Mouse (Mus musculus) MEL (cell line): ENCODE results near the gene Slc44a3. TPM values are rescaled to one million over a fixed set of nuclear protein-coding genes. Genes with fewer than 3 reads are reported as not detected.

Source experiments
- DNase-seq: peaks from one replicate; pipeline ENCODE4 v3.0.0; 2011; ENCODE audit warnings: low read depth, low spot score
- H3K27ac ChIP-seq: 2 replicates; pipeline ENCODE4 v1.5.1; 2012; ENCODE audit warnings: low read depth, mild to moderate bottlenecking, control low read depth, low read length, moderate library complexity; ENCODE audit not compliant: control insufficient read depth
- H3K27me3 ChIP-seq, 2 experiments: fragments of 150-350 bp in 1 of 2; sonication (generic) in 1 of 2; 2 replicates each; pipeline ENCODE4 v1.6.1; 2012; ENCODE audit warnings: low read length in 2 of 2, mild to moderate bottlenecking in 2 of 2, improper control_type of control experiment in 1 of 2, moderate library complexity in 1 of 2; ENCODE audit not compliant: insufficient read depth in 2 of 2, control insufficient read depth in 1 of 2
- H3K36me3 ChIP-seq, 2 experiments: 2 replicates each; pipeline ENCODE4 v1.6.1; 2012 to 2014; ENCODE audit warnings: low read length in 2 of 2, improper control_type of control experiment in 1 of 2, inconsistent platforms in 1 of 2, mild to moderate bottlenecking in 1 of 2; ENCODE audit not compliant: insufficient read depth in 2 of 2, control insufficient read depth in 1 of 2
- H3K4me1 ChIP-seq, 2 experiments: fragments of 150-350 bp in 1 of 2; sonication (generic) in 1 of 2; 2 replicates each; pipeline ENCODE4 v1.6.1; 2012; ENCODE audit warnings: low read length in 2 of 2, improper control_type of control experiment in 1 of 2, mild to moderate bottlenecking in 1 of 2; ENCODE audit not compliant: insufficient read depth in 2 of 2, control insufficient read depth in 1 of 2
- H3K4me3 ChIP-seq, 2 experiments: fragments of 150-350 bp in 1 of 2; sonication (generic) in 1 of 2; 2 replicates each; pipeline ENCODE4 v1.5.1; 2012; ENCODE audit warnings: low read depth in 2 of 2, low read length in 2 of 2, mild to moderate bottlenecking in 2 of 2, moderate library complexity in 2 of 2, control low read depth in 1 of 2, improper control_type of control experiment in 1 of 2; ENCODE audit not compliant: control insufficient read depth in 1 of 2, insufficient read depth in 1 of 2
- H3K79me2 ChIP-seq: 2 replicates; pipeline ENCODE4 v1.6.1; 2012; ENCODE audit warnings: mild to moderate bottlenecking, low read length, moderate library complexity; ENCODE audit not compliant: control insufficient read depth, poor library complexity, insufficient read depth
- H3K9ac ChIP-seq: 2 replicates; pipeline ENCODE4 v1.6.1; 2012; ENCODE audit warnings: low read depth, mild to moderate bottlenecking, control low read depth, low read length, moderate library complexity; ENCODE audit not compliant: control insufficient read depth, poor library complexity, severe bottlenecking
- H3K9me3 ChIP-seq: fragments of 150-350 bp; sonication (generic); replicated peaks from 2 replicates; pipeline ENCODE4 v1.6.1; 2012; ENCODE audit warnings: mild to moderate bottlenecking, low read length, improper control_type of control experiment, moderate library complexity; ENCODE audit not compliant: insufficient read depth
- BHLHE40 ChIP-seq: IDR thresholded peaks from 2 replicates; pipeline ENCODE4 v1.6.1; 2012; ENCODE audit warnings: low read depth, mild to moderate bottlenecking, inconsistent platforms, low read length, improper control_type of control experiment, borderline replicate concordance
- CHD1 ChIP-seq: IDR thresholded peaks from 2 replicates; pipeline ENCODE4 v1.6.1; 2012; ENCODE audit warnings: low read depth, mild to moderate bottlenecking, inconsistent platforms, low read length, improper control_type of control experiment
- ELF1 ChIP-seq: IDR thresholded peaks from 2 replicates; pipeline ENCODE4 v1.6.1; 2014; ENCODE audit warnings: low read depth, mild to moderate bottlenecking, inconsistent platforms, low read length, improper control_type of control experiment, moderate library complexity
- EP300 ChIP-seq, 2 experiments: IDR thresholded peaks; 2 replicates each; pipeline ENCODE4 v1.6.1; 2011; ENCODE audit warnings: improper control_type of control experiment in 2 of 2, low read length in 2 of 2, low read depth in 1 of 2, mild to moderate bottlenecking in 1 of 2
- ETS1 ChIP-seq: IDR thresholded peaks from 2 replicates; pipeline ENCODE4 v1.6.1; 2012; ENCODE audit warnings: low read depth, mild to moderate bottlenecking, inconsistent platforms, low read length, improper control_type of control experiment, moderate library complexity
- KAT2A ChIP-seq: conservative IDR thresholded peaks from 2 replicates; pipeline ENCODE4 v1.6.1; 2012; ENCODE audit warnings: low read depth, low read length, improper control_type of control experiment, inconsistent platforms
- MAX ChIP-seq: IDR thresholded peaks from 2 replicates; pipeline ENCODE4 v1.6.1; 2011; ENCODE audit warnings: low read length, improper control_type of control experiment
- MAZ ChIP-seq: IDR thresholded peaks from 2 replicates; pipeline ENCODE4 v1.6.1; 2012; ENCODE audit warnings: low read depth, mild to moderate bottlenecking, inconsistent platforms, low read length, improper control_type of control experiment
- MEF2A ChIP-seq: IDR thresholded peaks from 2 replicates; pipeline ENCODE4 v1.6.1; 2014; ENCODE audit warnings: low read depth, mild to moderate bottlenecking, inconsistent platforms, low read length, improper control_type of control experiment; ENCODE audit not compliant: poor library complexity, insufficient replicate concordance, severe bottlenecking; ENCODE audit errors: extremely low read depth
- MYC ChIP-seq: IDR thresholded peaks from 2 replicates; pipeline ENCODE4 v1.6.1; 2011; ENCODE audit warnings: low read depth, mild to moderate bottlenecking, low read length, improper control_type of control experiment, moderate library complexity
- NELFE ChIP-seq: IDR thresholded peaks from 2 replicates; pipeline ENCODE4 v1.6.1; 2011; ENCODE audit warnings: low read depth, low read length, improper control_type of control experiment
- POLR2A ChIP-seq, 2 experiments: IDR thresholded peaks; 2 replicates each; pipeline ENCODE4 v1.6.1; 2011 to 2012; ENCODE audit warnings: low read length in 2 of 2, mild to moderate bottlenecking in 2 of 2, control low read depth in 1 of 2, improper control_type of control experiment in 1 of 2, low read depth in 1 of 2, moderate library complexity in 1 of 2; ENCODE audit not compliant: control insufficient read depth in 1 of 2, insufficient read depth in 1 of 2, poor library complexity in 1 of 2
- POLR2AphosphoS2 ChIP-seq: IDR thresholded peaks from 2 replicates; pipeline ENCODE4 v1.6.1; 2011; ENCODE audit warnings: low read length, improper control_type of control experiment
- RAD21 ChIP-seq: IDR thresholded peaks from 2 replicates; pipeline ENCODE4 v1.6.1; 2011; ENCODE audit warnings: mild to moderate bottlenecking, low read depth, low read length, improper control_type of control experiment
- RCOR1 ChIP-seq: IDR thresholded peaks from 2 replicates; pipeline ENCODE4 v1.6.1; 2012; ENCODE audit warnings: low read depth, mild to moderate bottlenecking, inconsistent platforms, low read length, improper control_type of control experiment
- SIN3A ChIP-seq: IDR thresholded peaks from 2 replicates; pipeline ENCODE4 v1.6.1; 2012; ENCODE audit warnings: low read length, improper control_type of control experiment, inconsistent platforms
- TBP ChIP-seq: IDR thresholded peaks from 2 replicates; pipeline ENCODE4 v1.8.0; 2011; ENCODE audit warnings: low read depth, low read length, improper control_type of control experiment
- TCF12 ChIP-seq: IDR thresholded peaks from 2 replicates; pipeline ENCODE4 v1.6.1; 2014; ENCODE audit warnings: low read depth, mild to moderate bottlenecking, inconsistent platforms, low read length, improper control_type of control experiment, moderate library complexity
- USF2 ChIP-seq, 2 experiments: IDR thresholded peaks; 2 replicates each; pipeline ENCODE4 v1.6.1; 2011 to 2012; ENCODE audit warnings: improper control_type of control experiment in 2 of 2, low read length in 2 of 2, borderline replicate concordance in 1 of 2, inconsistent platforms in 1 of 2, low read depth in 1 of 2, mild to moderate bottlenecking in 1 of 2; ENCODE audit not compliant: insufficient read depth in 1 of 2
- ZC3H11A ChIP-seq: IDR thresholded peaks from 2 replicates; pipeline ENCODE4 v1.6.1; 2012; ENCODE audit warnings: low read depth, mild to moderate bottlenecking, inconsistent platforms, low read length, improper control_type of control experiment
- ZMIZ1 ChIP-seq: IDR thresholded peaks from 2 replicates; pipeline ENCODE4 v1.6.1; 2012; ENCODE audit warnings: low read depth, mild to moderate bottlenecking, inconsistent platforms, low read length, improper control_type of control experiment, moderate library complexity
- ZNF384 ChIP-seq: IDR thresholded peaks from 2 replicates; pipeline ENCODE4 v1.6.1; 2012; ENCODE audit warnings: low read depth, mild to moderate bottlenecking, inconsistent platforms, low read length, improper control_type of control experiment
- polyA plus RNA-seq, 2 experiments: library from polyadenylated mRNA; stranded (reverse) in 1 of 2; unstranded in 1 of 2; fragments of >175 nt in 1 of 2; fragments of >200 nt in 1 of 2; gene quantifications; 2 replicates each; pipeline versions ENCODE4 v1.2.1 to v1.2.4; 2012; ENCODE audit warnings: low replicate concordance in 2 of 2, low read depth in 1 of 2; ENCODE audit not compliant: insufficient read length in 2 of 2, insufficient read depth in 1 of 2, missing spikeins in 1 of 2
- total RNA-seq: library from RNA; depleted of rRNA; stranded (reverse); fragments of 300-350 nt; gene quantifications from 2 replicates; pipeline ENCODE4 v1.2.3, GENCODE M21; 2012

Slc44a3 gene
- total and polyA plus RNA-seq, 3 experiments = 0.08 to 0.11 TPM; not detected in 1

DNA sequence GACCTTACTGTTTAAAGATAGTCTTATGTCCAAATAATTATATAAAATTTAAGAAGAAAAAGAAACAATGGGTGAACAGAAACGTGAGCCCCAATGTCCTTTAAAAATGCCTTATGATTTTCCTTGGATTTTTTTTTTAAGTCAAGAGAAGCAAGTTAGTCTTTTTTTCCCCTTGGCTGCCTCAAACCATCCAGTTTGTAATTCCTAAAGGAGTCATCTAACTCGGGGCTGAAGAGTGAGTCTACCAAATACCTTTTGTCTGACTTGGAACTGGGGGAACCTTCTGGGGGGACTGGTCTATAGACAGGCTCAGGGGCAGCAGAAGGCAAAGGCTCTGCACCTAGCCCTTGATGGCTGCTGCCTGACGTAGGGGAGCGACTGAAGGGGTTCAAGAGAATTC lies 42.2 kb upstream of the Slc44a3 start:
- Histone ChIP-seq H3K79me2 (no peaks in the 10 kb centered on the region), H3K27me3 (no peaks in the 10 kb centered on the region), H3K36me3 (no peaks in the 10 kb centered on the region), H3K9me3 (no peaks in the 10 kb centered on the region), H3K4me1 (no peaks in the 10 kb centered on the region), H3K27ac (no peak overlapping the region), H3K4me3 (no peak overlapping the region), H3K9ac (no peak overlapping the region)
- TF ChIP-seq SIN3A (no peak), TBP (no peak), RCOR1 (no peak)
- no peak for DNase-seq

DNA sequence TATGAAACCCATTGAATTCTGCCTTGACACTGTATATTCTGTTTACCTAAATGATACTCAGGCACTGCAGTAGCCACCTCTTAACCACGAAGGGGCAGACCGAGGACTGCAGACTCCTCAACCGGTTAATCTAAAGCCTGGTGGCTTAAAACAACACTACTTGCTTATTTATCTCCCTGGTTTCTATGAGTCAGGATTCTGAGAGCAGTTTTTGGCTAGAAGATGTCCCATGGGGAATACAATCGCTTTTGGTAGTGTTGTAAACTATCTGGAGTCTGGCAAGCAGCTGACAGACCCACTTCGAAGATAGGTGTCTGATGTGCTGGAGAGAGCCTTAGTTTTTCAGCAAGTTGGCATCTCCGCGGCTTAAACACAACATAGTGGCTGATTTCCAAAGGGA lies 41.7 kb upstream of the Slc44a3 start:
- H3K9me3 ChIP-seq = no peaks in the 10 kb centered on the region
- TF ChIP-seq BHLHE40 (no peak), NELFE (no peak), RCOR1 (no peak), MAX (no peak), ZC3H11A (no peak)
- H3K4me3 ChIP-seq = no peak overlapping the region
- H3K9ac ChIP-seq = no peak overlapping the region
- no peak for DNase-seq
- no peaks in the 10 kb centered on the region for H3K36me3 ChIP-seq
- H3K27ac ChIP-seq = no peak overlapping the region
- no peaks in the 10 kb centered on the region for H3K79me2 ChIP-seq
- H3K27me3 ChIP-seq = no peaks in the 10 kb centered on the region
- no peaks in the 10 kb centered on the region for H3K4me1 ChIP-seq

DNA sequence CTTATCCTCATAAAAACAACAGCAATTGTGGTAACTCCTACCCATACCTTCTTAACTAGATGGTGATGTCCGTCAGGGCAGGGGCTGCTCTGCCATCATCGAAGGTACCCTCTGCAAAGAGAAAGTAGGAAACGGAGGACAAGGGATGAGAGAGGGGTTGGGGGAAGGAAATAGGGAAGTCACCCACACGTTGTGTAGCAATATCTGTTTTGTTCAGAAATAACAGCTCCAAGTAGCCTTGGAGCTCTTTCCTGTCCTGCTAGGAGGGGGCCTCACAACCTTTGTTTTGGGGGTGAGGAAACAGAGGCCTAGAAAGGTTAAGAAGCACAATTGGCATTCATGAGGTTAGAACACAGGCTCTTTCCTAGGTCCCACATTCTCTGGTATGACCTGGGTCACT lies 39.3 kb upstream of the Slc44a3 start:
- H3K4me1 ChIP-seq = no peaks in the 10 kb centered on the region
- TF ChIP-seq RAD21 (no peak), SIN3A (no peak), ZC3H11A (no peak), EP300 (IDR thresholded peaks at IDR 0.05; ENCODE audit: low read depth in 1 of 2, low read length in 2 of 2) (no peak), MEF2A (no peak), TCF12 (no peak), ELF1 (no peak), MYC (no peak), POLR2AphosphoS2 (no peak), ETS1 (no peak), MAX (no peak), USF2 (IDR thresholded peaks at IDR 0.05; ENCODE audit: borderline replicate concordance in 1 of 2, insufficient read depth in 1 of 2, low read depth in 1 of 2, low read length in 2 of 2) (no peak), MAZ (no peak), ZNF384 (no peak), POLR2A (IDR thresholded peaks at IDR 0.05; ENCODE audit: control insufficient read depth in 1 of 2, insufficient read depth in 1 of 2, low read depth in 1 of 2, low read length in 2 of 2, poor library complexity in 1 of 2) (no peak), BHLHE40 (no peak), KAT2A (no peak), CHD1 (no peak), ZMIZ1 (no peak)
- H3K36me3 ChIP-seq = no peaks in the 10 kb centered on the region
- H3K4me3 ChIP-seq = no peak overlapping the region
- no peaks in the 10 kb centered on the region for H3K27me3 ChIP-seq
- DNase-seq = no peak
- no peaks in the 10 kb centered on the region for H3K9me3 ChIP-seq
- no peak overlapping the region for H3K27ac ChIP-seq
- H3K9ac ChIP-seq = no peak overlapping the region
- no peaks in the 10 kb centered on the region for H3K79me2 ChIP-seq
